Mouse (Mus musculus) G1E-ER4 (cell line): ENCODE results near the gene Cd276. TPM values are rescaled to one million over a fixed set of nuclear protein-coding genes. Genes with fewer than 3 reads are reported as not detected.

Source experiments
- GATA1 ChIP-seq: IDR thresholded peaks from one replicate; pipeline ENCODE4 v1.8.0; 2012; ENCODE audit warnings: low read length, inconsistent platforms
- polyA plus RNA-seq: library from polyadenylated mRNA; stranded (reverse); fragments of >175 nt; gene quantifications from 2 replicates; pipeline ENCODE4 v1.2.3, GENCODE M21; 2012

Gene Cd276
- polyA plus RNA-seq, 1 experiment: not detected

DNA sequence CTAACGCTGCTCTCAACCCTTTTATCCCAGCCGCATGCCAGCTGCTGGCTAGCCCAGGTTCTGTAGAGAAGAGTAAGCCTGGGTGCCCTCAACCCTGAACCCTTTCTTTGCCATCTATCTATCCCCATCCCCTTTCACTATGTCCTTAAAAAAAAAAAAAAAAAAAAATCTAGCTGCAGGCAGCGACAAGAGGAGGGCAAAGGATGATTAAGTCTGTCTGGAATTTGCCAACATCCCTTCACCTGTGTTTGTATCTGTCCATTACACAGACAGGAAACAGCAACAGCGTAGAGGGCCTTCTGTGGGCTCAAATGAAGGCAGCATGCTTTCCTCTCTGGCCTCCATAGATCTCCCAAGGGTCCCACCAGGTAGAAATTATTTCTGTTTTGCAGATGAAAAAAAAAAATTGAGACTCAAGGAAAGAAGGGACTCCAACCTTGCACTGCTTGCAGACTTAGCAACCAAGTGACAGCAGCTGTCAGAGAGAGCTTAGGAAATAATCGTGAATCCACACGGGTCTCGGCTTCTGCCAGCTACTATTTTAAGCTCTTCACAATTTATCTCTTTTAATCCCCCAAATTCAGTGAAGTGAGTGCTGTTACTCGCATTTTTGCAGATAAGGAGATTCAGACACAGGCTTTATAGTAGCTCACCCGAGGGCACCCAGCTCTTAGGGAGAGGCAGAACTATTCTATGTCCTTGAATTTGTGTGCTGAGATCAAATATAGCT, 613 bp upstream of the Cd276 start:
- no peak for TF ChIP-seq GATA1

DNA sequence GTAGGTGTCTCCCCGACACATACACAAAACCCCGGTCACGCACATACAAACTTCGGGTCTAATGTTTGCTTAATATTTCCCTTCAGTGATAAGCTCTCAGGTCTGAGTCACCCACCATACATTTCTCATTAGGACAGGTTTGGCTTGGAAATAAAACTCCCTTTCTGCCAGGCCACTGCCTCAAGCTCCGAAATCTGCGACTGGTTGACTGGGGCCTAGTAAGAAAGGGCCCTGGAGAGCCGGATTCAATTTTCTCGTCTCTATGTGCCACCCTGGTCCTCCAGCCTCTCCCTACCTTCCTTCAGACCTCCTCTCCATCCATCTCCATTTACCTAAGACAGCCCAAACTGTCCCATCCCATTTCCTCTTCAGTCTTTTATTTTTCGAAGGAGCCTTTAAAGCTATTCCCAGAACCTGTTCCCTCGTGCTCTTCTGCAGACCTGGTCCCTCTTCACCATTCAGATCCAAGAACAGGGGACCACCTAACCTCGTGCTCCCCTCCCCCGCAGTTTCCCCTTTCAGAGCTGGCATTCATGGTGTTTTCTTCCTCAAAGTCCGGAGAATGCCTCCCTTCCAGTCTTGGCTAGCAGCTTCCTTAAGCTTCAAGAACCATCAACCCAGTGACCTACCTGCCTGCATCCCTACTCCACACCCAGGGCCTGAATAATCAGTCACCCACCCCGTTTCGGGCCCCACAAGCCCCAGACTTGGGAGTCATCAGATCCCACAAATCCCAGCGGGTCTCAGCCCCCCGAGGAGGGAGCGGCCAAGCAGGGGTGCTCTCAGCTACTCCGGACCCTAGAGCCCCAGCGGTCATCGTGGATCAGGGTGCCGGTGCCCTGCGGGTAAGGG, 955 bp downstream of the Cd276 start:
- TF ChIP-seq GATA1: no peak

DNA sequence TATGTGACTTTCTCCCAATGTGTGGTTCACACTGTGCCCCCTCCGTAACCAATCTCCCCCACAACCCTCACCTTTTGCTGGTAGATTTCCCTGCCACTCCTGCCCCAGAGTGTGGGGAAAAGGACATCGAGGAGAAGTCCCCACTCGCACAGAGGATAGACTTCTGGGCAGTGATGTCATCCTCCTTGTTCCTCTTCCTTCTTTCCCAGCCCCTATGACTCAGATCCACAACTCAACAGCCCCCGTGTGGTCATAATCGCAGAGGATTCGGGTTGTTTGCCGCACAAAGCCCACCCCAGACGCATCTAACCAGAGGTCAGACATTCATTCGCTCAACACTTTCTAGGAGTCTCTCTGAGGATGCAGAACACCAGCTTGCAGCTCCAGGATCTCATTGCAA, 3.2 kb downstream of the Cd276 start:
- TF ChIP-seq GATA1: no peak

DNA sequence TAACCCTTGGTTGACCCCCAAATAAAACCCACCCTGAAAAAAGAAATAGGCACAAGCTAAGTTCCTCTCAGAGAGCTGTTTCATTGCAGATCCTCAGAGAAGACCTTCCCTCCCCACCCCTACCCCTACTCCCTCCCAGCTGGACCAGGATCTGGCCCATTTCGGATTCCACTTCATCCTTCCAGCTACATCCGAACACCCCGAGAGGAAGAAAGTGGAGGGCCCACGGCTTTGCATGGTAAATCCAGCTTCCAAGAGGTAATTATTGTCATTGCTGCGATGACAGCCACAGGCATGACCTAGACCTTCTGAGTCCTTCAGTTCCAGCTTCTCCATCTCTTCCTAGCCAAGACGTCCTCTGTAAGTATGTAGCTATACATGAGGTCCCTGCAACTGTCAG, 4.3 kb downstream of the Cd276 start:
- TF ChIP-seq GATA1: no peak

DNA sequence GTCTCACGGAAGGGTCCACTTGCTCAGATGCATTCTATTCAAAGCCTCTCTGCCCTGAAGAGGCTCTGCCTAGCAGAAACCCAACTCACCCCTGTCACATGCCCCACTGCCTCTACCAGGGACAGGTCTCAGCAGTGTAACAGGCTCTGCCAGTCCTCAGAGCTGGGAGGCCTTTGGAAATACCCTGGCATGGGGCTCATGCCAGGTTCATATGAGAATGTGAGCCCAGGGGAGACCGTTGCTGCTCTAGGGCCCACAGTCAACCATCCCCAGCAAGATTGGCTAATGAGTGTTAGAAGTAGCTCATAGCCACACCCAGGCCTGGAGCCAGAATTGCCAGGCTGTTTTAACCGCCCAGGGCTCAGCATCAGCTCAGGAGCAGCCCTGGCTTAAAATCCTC, 5.5 kb downstream of the Cd276 start:
- no peak for TF ChIP-seq GATA1

DNA sequence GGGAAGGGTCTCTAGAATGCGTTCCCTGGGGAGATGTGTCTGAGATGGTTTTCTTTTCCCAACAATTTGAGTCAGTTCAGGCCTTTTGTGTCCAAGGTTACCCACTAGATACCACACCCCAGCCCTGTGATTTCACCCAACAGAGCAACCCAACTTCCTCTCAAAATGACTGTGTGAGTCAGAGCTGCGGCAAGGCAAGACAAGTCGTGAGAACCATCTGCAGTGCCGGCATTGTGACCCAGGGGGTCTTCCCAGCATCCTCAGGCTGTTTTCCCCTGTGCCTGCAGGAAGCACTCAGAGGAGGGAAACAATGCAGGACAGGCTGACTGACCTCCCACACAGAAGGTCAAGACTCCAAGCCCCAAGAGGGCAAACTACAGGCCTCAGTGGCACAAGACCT, 6.3 kb downstream of the Cd276 start:
- TF ChIP-seq GATA1: no peak

DNA sequence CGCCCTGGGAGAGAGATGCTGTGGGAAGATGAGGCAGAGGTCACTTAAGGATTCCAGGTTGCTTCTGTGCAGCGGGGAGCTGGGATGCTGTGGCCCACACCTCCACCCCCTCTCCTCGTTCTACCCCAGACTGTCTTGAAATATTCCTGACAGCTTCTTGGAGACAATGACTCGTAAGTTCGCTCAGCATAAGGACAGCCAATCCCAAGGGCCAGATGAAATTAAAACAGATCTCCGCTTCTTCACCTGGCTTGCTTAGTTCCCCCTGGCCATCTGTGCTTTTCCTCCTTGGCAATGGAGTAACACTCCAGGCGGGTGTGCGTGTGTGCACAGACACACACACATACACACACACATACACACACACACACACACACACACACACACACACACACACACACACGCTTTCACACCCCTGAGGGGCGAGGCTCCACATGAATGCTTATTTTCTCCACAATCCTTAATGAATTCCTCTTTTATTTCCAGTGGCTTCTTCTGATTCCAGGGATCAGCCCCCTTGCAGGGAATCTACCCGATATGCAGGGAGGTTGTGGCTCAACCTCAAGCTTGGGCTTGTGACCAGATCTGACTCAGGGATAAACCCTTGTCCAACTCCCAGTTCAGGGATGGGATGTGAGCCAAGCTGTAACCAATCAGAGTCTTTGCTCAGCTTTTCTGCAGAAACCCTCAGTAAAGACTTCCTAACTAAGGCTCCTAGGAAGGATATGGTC, 8.4 kb downstream of the Cd276 start:
- no peak for TF ChIP-seq GATA1

DNA sequence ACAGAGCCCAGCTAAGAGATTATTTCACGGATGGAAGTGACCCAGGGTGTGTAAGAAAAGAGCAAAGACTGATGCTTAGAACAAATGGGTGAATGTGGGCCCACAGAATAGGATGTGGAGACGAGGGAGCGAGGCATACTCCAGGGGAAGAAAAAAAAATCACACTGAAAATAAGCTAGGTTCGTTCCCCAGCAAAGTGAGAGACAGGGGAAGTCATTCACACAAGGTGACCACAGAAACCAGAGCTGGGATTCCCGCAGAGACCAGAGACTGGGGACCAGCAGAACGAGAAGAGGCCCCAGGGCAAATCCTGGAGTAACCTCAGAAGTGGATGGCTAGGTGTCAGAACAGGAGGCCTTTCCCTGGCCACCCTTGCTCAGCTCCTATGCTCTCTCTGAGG, 9.8 kb downstream of the Cd276 start:
- TF ChIP-seq GATA1: no peak

DNA sequence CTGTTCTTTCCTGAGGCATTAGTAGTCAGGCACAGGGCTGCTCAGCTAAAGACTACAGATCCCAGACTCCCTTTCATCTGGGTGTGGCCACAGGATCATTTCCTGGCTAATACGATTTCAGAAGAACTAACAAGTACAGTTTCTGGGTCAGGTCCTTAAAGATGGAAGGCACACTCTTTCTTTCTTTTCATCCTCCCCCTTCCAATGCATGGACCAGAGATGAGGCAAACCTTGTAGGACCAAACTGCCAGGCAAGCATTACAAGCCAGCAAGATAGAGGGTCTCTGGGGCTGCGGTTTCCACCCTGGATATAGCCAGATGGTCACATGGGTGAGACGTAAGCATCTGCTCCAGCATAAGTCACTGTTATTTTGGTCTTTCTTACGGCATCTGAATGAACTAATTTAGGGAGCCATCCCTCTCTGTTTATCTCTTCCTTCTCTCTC, 10.3 kb downstream of the Cd276 start:
- TF ChIP-seq GATA1: no peak

DNA sequence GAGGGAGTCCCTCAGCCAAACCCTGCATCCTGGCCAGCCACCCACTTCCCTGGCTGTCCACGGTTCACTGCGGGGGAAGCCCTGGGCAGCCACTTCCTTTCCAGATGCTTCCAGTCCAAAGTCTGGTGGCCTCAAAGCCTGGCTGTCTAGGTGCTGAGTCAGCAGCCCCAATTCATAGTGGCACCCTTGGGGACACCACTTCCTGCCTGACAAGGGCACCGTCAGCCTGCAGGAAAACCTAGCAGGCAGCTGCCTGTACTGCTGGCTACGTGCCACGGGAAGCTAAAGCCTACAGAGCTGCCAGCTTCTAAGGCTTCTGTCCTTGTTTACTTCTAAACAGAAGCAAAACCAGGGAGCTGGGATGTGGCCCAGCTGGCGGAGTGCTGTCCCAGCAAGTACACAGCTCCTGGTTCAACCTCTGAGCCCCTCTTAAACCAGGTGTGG, 13.3 kb downstream of the Cd276 start:
- no peak for TF ChIP-seq GATA1

DNA sequence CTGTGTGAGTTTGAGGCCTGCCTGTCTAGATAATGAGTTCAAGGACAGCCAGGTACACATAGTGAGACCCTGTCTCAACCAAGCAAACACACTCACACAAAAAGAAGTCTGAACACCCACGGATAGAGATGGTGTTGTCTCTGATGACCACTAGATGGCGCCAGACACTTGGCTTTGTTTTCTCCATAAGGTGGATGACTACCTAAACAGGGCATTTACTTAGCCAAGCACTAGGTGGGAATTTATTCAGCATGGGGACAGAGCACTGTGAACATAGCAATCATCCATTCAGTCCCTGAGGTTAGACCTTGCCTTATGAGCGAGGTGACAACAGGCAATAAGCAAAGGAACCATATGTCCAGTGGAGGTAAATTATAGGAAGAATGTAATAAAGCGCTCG, 15.4 kb downstream of the Cd276 start:
- TF ChIP-seq GATA1: no peak

DNA sequence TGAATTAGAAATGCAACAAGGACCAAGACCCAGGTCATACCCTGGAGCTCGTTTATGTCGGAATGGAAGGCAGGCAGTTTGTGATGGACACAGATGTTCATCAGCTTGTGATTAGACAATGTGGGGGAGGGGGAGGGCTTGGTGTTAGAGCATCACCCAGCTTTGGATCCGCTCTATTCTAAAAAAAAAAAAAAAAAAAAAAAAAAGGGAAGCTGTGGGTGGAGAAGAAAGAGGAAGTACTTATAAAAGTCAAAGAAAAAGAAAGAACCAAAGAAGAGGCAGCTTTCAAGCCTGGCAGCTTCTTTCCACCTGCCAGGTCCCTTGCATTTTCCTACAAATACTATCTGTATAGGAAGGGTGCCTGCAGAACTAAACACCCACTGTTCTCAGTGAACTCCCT, 17.5 kb downstream of the Cd276 start:
- TF ChIP-seq GATA1: no peak

DNA sequence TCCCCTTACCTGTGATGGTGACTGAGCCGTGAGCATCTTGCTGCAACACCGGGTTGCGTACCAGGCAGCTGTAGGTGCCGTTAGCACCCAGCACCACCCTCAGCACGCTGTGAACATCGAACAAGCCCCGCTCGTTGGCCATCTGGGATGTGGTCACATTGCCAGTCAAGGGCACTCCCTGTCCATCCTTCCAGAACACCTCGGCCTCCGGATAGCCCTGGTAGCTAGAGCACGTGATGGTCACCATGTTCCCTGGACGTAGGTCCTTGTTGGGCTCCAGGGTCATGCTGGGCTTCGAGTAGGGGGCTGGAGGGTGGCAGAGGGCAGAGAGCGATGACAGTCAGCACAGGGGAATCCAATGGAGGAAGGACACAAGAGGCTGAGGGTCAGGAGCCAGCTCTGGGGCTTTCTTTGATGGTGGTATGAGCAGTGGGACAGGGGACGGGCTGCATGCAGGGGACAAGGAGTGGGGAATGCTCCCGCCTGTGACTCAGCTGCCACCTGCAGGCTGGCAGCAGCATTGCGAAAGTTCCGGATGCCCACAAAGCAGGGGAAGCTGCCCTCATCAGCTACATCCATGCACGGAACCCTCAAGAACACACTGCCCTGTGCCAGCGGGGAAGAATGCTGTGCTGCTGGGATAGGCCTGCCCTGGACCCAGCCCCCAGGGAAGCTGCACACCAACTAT, 19.6 kb downstream of the Cd276 start:
- TF ChIP-seq GATA1: no peak

DNA sequence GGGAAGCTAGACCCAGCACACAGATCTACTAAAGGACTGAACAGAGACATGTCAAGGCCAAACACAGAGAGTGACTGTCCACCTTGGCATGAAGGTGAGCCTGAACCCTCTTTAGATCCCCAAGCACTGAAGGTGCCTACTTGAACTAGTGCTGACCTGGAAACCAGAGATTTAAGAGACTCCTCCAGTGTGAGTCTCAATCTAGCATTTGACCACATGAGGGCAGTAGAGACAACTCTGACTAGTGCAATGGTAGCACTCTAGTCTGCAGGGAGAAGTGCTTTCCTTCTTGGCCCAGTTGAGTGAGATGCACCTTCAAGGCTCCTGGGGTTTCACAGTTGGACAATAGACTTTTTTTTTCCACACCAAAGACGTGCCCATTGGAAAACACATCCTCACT, 20.5 kb downstream of the Cd276 start:
- TF ChIP-seq GATA1: no peak

DNA sequence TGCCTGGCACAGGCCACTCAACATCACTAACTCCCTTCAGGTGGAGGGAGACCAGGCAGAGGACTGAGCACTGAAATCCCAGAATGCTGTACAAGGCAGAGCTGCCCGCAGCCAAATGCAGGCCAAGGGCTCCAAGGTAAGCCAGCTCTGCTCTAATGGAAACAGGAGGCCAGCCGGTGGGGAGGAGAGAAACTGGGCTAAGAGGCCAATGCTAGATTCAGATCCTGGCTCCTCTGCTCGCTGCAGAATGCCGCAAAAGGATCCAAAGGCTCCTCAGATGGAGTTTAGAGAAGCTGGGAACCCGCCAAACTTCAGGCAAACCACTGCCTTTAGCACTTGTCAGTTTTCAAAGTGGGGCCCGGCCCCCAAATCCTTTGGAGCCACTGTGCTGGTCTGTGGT, 21.9 kb downstream of the Cd276 start:
- TF ChIP-seq GATA1: no peak

DNA sequence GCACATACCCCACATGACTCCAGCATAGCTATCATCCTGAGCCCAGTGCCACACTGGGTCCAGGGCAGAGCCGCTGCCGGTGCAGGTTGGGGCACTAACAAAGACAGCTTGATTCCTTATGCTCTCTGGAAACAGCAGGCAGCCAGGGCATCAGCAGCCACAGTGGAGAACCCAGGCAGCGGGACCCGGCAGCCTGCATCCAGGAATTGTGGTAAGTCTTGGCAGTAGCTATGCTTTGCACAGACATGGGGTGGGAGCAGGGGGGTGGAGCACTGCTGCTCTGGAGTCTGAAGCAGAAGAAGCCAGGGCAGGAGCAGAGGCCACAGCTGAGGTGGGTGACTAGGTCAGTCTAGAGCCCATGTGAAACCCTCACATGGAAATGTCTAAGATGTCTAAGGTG, 23.0 kb downstream of the Cd276 start:
- no peak for TF ChIP-seq GATA1

DNA sequence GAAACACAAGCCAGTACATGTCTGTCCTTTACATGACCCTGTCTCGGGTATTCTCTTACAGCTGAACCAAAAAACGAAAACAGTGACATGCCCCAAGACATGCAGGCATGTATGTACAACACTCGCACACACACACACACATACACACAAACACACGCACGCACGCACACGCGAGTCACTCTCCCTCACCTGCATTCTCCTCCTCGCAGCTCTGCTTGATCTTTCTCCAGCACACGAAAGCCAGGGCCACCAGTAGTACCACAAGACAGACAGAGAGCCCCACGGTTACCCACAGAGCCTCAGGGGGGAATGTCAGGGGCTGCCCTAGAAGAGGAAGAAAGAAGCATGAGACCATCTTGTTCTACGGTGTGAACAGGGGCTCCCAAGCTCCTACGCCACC, 24.8 kb downstream of the Cd276 start:
- no peak for TF ChIP-seq GATA1
